Mouse (Mus musculus) small intestine, adult 2 months (tissue): Measurements from ENCODE around the gene Lrrc72.

Experiments used
- CTCF ChIP-seq: fragments of 200-500 bp; IDR thresholded peaks from 2 replicates; pipeline ENCODE4 v1.5.1; 2012; ENCODE audit warnings: low read depth, mild to moderate bottlenecking, control low read depth, inconsistent platforms, low read length, moderate library complexity, mixed read lengths; ENCODE audit not compliant: insufficient replicate concordance, insufficient read length; ENCODE audit errors: extremely low read depth
- POLR2A ChIP-seq: fragments of 200-500 bp; IDR thresholded peaks from 2 replicates; pipeline ENCODE4 v1.6.1; 2012; ENCODE audit warnings: low read depth, mild to moderate bottlenecking, control low read depth, inconsistent platforms, low read length, moderate library complexity

DNA sequence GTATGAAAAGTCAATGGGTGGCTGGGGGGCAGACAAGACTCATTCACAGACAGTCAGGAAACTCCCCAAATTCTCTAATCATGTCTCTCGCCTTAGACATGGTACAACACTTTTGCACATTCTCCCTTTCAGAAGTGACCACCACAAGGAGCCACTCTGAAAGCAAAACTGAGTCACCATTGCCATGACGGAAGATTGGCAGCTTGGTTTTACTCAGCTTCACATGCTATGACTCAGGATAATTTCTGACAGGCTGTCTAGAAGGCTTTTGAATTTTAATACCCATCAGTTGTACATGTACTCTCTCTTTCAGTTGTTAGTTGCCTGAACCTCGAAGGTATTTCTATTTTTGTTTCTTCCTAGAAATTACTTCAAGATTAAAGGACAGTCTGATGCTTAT lies 12.0 kb downstream of the Lrrc72 start:
- TF ChIP-seq CTCF, result no peak
- no peak for TF ChIP-seq POLR2A
